Mouse (Mus musculus): ENCODE data around the gene Pigb.

Gene Pigb

GRCm38 (mm10) chr9:72991420-72991819 lies 48.8 kb downstream of the Pigb start:
- DNase-seq (ENCODE audit: low spot score): no peak

GRCm38 (mm10) chr9:72988706-72989105 lies 51.5 kb downstream of the Pigb start:
- DNase-seq (ENCODE audit: low spot score): no peak

DNA sequence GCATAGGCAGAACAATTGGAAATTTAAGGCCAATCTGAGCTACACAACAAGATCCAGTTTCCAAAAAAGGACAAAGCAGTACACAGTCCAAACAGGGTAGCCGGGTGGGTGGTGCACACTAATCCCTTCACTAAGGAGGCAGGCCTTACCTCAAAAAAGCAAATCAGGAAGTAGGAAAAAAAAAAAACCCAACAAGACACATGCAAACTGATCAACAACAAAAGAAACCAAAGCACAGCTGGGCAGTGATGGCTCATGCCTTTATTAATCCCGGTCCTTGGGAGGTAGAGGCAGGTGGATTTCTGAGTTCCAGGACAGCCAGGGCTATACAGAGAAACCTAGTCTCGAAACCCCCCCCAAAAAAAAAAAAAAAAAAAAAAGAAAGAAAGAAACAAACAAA lies 52.5 kb downstream of the Pigb start:
- no peak for DNase-seq (ENCODE audit: low spot score)

- DNase-seq (ENCODE audit: low spot score): peak; percentile 99
Observed at GRCm38 (mm10) chr9:72985250-72986220, 54.6 kb downstream of the Pigb start, which contains the start of the genes Ccpg1os and Ccpg1. Gene Ccpg1os, minus strand, starts transcription at chr9:72985382. Gene Ccpg1, plus strand, starts transcription at chr9:72985429.

DNA sequence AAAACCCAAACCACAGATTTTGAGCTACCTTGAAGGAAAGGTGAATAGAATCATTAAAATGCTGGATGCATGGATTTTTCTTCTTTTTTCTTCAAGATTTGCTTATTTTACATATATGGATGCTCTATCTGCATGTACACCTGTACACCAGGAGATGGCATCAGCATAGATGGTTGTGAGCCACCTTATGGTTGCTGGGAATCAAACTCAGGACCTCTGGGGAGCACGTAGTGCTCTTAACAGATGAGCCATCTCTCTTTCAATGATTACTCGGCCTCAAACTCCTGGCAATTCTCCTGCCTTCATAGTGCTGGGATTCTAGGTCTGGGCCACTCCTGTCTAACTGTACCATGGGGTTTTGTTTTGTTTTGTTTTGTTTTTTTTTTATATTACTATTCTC lies 57.1 kb downstream of the Pigb start:
- DNase-seq (ENCODE audit: low spot score): peak; percentile 14

GRCm38 (mm10) chr9:72975242-72975641 lies 64.9 kb downstream of the Pigb start:
- DNase-seq (ENCODE audit: low spot score): no peak

DNA sequence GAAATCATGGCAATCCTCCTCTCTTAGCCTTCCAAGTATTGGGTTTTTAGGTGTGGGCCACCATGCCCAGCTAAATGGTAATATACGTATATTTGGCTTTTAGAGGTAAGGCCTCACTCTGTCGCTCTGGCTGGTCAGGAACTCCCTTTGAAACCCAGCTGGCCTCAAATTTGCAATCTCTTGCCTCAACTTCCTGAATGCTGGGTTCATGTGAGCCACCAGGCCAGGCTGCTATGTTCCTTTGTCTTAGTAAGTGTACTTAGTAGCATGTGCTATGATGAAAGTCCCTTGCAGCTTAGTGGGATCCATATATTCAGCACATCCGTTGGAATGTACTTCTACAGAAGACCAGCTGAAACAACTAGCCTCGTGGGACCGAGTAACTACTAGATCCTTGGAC lies 65.4 kb downstream of the Pigb start:
- DNase-seq (ENCODE audit: low spot score): no peak

GRCm38 (mm10) chr9:72972984-72973383 lies 67.2 kb downstream of the Pigb start:
- no peak for DNase-seq (ENCODE audit: low spot score)

- DNase-seq (ENCODE audit: low spot score): no peak
Observed at GRCm38 (mm10) chr9:72972435-72972834, 67.7 kb downstream of the Pigb start.

DNA sequence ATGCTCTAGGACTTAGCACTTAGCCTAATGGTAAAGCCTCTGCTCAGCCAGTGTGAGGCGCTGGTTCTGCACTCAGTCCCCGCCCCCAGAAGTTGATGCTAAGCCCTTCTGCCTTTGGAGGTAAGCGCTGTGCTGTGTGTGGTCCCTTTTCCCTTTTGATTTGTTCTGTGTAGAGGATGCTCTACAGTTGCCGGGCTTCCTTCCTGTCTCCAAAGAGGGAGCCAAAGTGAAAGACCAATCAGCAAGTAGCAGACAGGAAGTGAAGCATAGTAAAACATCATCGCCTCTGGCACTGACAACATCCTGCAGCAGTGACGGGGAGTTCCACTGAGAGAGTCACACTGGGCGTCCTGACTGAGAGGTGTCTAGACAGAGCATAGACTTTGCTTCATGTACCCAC lies 70.3 kb downstream of the Pigb start:
- peak; percentile 91 for DNase-seq (ENCODE audit: low spot score)

GRCm38 (mm10) chr9:72968349-72969061 lies 71.7 kb downstream of the Pigb start:
- DNase-seq (ENCODE audit: low spot score): peak; percentile 84

- DNase-seq (ENCODE audit: low spot score): peak; percentile 79
Observed at GRCm38 (mm10) chr9:72961959-72962358, 78.2 kb downstream of the Pigb start.

- no peak for DNase-seq (ENCODE audit: low spot score)
Observed at GRCm38 (mm10) chr9:72961346-72961745, 78.8 kb downstream of the Pigb start.

- DNase-seq (ENCODE audit: low spot score): peak; percentile 93
Observed at GRCm38 (mm10) chr9:72958521-72959450, 81.4 kb downstream of the Pigb start, which contains the start of the genes Dyx1c1 and Gm44503. Gene Dyx1c1, plus strand, starts transcription at chr9:72958785. Gene Gm44503, plus strand, starts transcription at chr9:72958852.

Data from T-cell, adult 2 months (primary cell).